Comparison of ENCODE assay signal across 8 mouse cellular contexts in the genomic region with DNA sequence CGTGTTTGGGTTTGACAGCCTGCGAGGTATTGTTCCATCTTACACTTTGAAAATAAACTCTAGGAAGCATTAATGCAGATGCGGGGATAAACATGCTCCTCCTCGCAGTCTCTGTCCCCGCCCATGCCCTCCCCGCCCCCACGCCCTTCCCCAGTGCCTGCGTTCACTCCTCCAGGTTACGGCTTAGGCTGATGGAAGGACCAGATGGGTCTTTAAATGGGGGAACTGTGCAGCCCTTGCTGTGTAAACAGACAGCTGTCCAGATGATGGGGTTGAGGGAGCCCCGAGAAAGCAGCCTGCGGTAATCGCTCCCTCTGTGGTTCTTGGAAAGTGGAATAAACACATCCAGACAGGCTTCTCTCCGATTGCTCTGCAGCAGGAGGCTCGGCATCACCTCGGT.
DNase-seq lines count a peak whose midpoint lies in the region; ATAC-seq lines count a peak whose summit lies in the region.

No protein-coding gene starts in this region.

- ATAC-seq in kidney, embryonic 14.5 days (ENCODE audit: low FRiP score, low TSS enrichment), result peak; percentile 52
- no peak for ATAC-seq in forebrain, embryonic 15.5 days (replicated peaks)
- peak; percentile 45; the same call in 1 of the 2 replicates for ATAC-seq in limb, embryonic 13.5 days (ENCODE audit: low FRiP score, low read depth)
- ATAC-seq in inflammation-experienced regulatory T-cells, adult 6 months, result no peak

- 2% methylated on average over 15 of the region's 15 CpGs for WGBS in kidney, embryonic 14.5 days
- 6% methylated on average over 15 of the region's 15 CpGs for WGBS in forebrain, embryonic 15.5 days
- 2% methylated on average over 15 of the region's 15 CpGs for WGBS in limb, embryonic 13.5 days

- no peaks in the 10 kb centered on the region for H3K27me3 ChIP-seq in kidney, embryonic 14.5 days (ENCODE audit: control insufficient read depth, insufficient read depth, low read length)
- H3K27me3 ChIP-seq in forebrain, embryonic 15.5 days, result no peaks in the 10 kb centered on the region
- H3K27me3 ChIP-seq in limb, embryonic 13.5 days, result peaks cover 70% of the 10 kb centered on the region
- H3K27me3 ChIP-seq in splenic B cell, adult 2 months (ENCODE audit: control insufficient read depth, insufficient read depth, low read length, poor library complexity, severe bottlenecking), result no peaks in the 10 kb centered on the region

- peak overlapping the region; percentile 98 for H3K27ac ChIP-seq in kidney, embryonic 14.5 days (ENCODE audit: low read depth, low read length)
- H3K27ac ChIP-seq in forebrain, embryonic 15.5 days (replicated peaks), result peak overlapping the region; percentile 49; the same call in 1 of the 2 replicates
- peak overlapping the region; percentile 80 for H3K27ac ChIP-seq in limb, embryonic 13.5 days

- peak overlapping the region; percentile 14; the same call in 1 of the 2 replicates for H3K4me3 ChIP-seq in kidney, embryonic 14.5 days (ENCODE audit: low read length)
- peak overlapping the region; percentile 7; the same call in 1 of the 2 replicates for H3K4me3 ChIP-seq in forebrain, embryonic 15.5 days
- peak overlapping the region; percentile 29 for H3K4me3 ChIP-seq in limb, embryonic 13.5 days

- no peaks in the 10 kb centered on the region for H3K36me3 ChIP-seq in kidney, embryonic 14.5 days (ENCODE audit: control insufficient read depth, insufficient read depth, low read length)
- no peaks in the 10 kb centered on the region for H3K36me3 ChIP-seq in forebrain, embryonic 15.5 days
- no peaks in the 10 kb centered on the region for H3K36me3 ChIP-seq in limb, embryonic 13.5 days
- H3K36me3 ChIP-seq in splenic B cell, adult 2 months (ENCODE audit: control insufficient read depth, insufficient read depth, low read length, poor library complexity, severe bottlenecking), result no peaks in the 10 kb centered on the region

- no peaks in the 10 kb centered on the region for H3K9me3 ChIP-seq in kidney, embryonic 14.5 days (ENCODE audit: control insufficient read depth, low read length)
- H3K9me3 ChIP-seq in forebrain, embryonic 15.5 days, result no peaks in the 10 kb centered on the region
- no peaks in the 10 kb centered on the region for H3K9me3 ChIP-seq in limb, embryonic 13.5 days

- DNase-seq in kidney, postnatal 25 days, result no peak
- DNase-seq in splenic B cell, adult 2 months (ENCODE audit: low read depth, low spot score), result peak; percentile 6
- DNase-seq in gastrocnemius, postnatal 36 days, result no peak
- no peak for DNase-seq in frontal cortex, postnatal 10 days (ENCODE audit: low spot score in 2 of 2)

- H3K9ac ChIP-seq in kidney, embryonic 14.5 days (ENCODE audit: low read depth, low read length), result peak overlapping the region; percentile 40
- no peak overlapping the region for H3K9ac ChIP-seq in forebrain, embryonic 15.5 days (replicated peaks)
- H3K9ac ChIP-seq in limb, embryonic 13.5 days, result peak overlapping the region; percentile 53; the same call in 1 of the 2 replicates

- intact Hi-C loops in gastrocnemius, postnatal 36 days (cut with DNase I), result no loop called here

- peak overlapping the region; percentile 43 for H3K4me2 ChIP-seq in kidney, embryonic 14.5 days (replicated peaks; ENCODE audit: low read depth, low read length)
- peak overlapping the region; percentile 34 for H3K4me2 ChIP-seq in forebrain, embryonic 15.5 days (replicated peaks)
- H3K4me2 ChIP-seq in limb, embryonic 13.5 days (replicated peaks), result peak overlapping the region; percentile 66

- H3K4me1 ChIP-seq in kidney, embryonic 14.5 days (ENCODE audit: control insufficient read depth, insufficient read depth, low read length), result peaks cover 47% of the 10 kb centered on the region
- peaks cover 45% of the 10 kb centered on the region for H3K4me1 ChIP-seq in forebrain, embryonic 15.5 days
- H3K4me1 ChIP-seq in limb, embryonic 13.5 days, result peaks cover 82% of the 10 kb centered on the region

Comparison
In these comparisons a context has a peak if more than half of its experiments do, and no peak if none do; other contexts are left out.
1. ATAC-seq: peak in kidney, embryonic 14.5 days (single experiment) and limb, embryonic 13.5 days (single experiment); none in forebrain, embryonic 15.5 days (single experiment) and inflammation-experienced regulatory T-cells, adult 6 months (single experiment).
2. Peak in every context shown above with its lines, with median percentiles within 50 percentile points of each other: H3K27ac ChIP-seq, H3K4me2 ChIP-seq and H3K4me3 ChIP-seq.